Mouse (Mus musculus) ES-E14 (cell line): ENCODE data around the gene Zfp811. TPM values are rescaled to one million over a fixed set of nuclear protein-coding genes. Genes with fewer than 3 reads are reported as not detected.

ENCODE experiments used
- DNase-seq: peaks from one replicate; pipeline ENCODE4 v3.0.0-alpha.2; 2013; ENCODE audit warnings: low read depth, low spot score
- H3K27ac ChIP-seq: 2 replicates; pipeline ENCODE4 v1.5.1; 2012; ENCODE audit warnings: low read depth, mild to moderate bottlenecking, low read length, moderate library complexity, mixed read lengths; ENCODE audit not compliant: poor library complexity, insufficient read depth, severe bottlenecking
- H3K36me3 ChIP-seq: 2 replicates; pipeline ENCODE4 v1.6.1; 2012; ENCODE audit warnings: mild to moderate bottlenecking, low read length, moderate library complexity, mixed read lengths; ENCODE audit not compliant: control insufficient read depth, poor library complexity, insufficient read depth, severe bottlenecking
- H3K4me1 ChIP-seq, 2 experiments: fragments of 150-350 bp in 1 of 2; sonication (generic) in 1 of 2; 2 replicates each; pipeline ENCODE4 v1.6.1; 2012; ENCODE audit warnings: low read length in 2 of 2, mild to moderate bottlenecking in 1 of 2, mixed read lengths in 1 of 2; ENCODE audit not compliant: control insufficient read depth in 2 of 2, insufficient read depth in 2 of 2, poor library complexity in 1 of 2
- H3K4me3 ChIP-seq, 2 experiments: fragments of 150-350 bp in 1 of 2; sonication (generic) in 1 of 2; 2 replicates each; pipeline ENCODE4 v1.5.1; 2012; ENCODE audit warnings: low read length in 2 of 2, low read depth in 1 of 2, mild to moderate bottlenecking in 1 of 2, mixed read lengths in 1 of 2; ENCODE audit not compliant: insufficient read depth in 1 of 2, poor library complexity in 1 of 2, severe bottlenecking in 1 of 2
- H3K9ac ChIP-seq: 2 replicates; pipeline ENCODE4 v1.6.1; 2012; ENCODE audit warnings: low read depth, mild to moderate bottlenecking, low read length, mixed read lengths; ENCODE audit not compliant: poor library complexity, insufficient read depth, severe bottlenecking
- H3K9me3 ChIP-seq: fragments of 150-350 bp; sonication (generic); 2 replicates; pipeline ENCODE4 v1.6.1; 2012; ENCODE audit warnings: low read depth, mild to moderate bottlenecking, low read length; ENCODE audit not compliant: control insufficient read depth, insufficient read depth
- CHD2 ChIP-seq: IDR thresholded peaks from 2 replicates; pipeline ENCODE4 v1.6.1; 2014; ENCODE audit warnings: mild to moderate bottlenecking, low read depth, low read length, inconsistent platforms
- HCFC1 ChIP-seq: IDR thresholded peaks from 2 replicates; pipeline ENCODE4 v1.6.1; 2012; ENCODE audit warnings: low read length, inconsistent platforms, borderline replicate concordance; ENCODE audit not compliant: insufficient read depth
- MAFK ChIP-seq: IDR thresholded peaks from 2 replicates; pipeline ENCODE4 v1.6.1; 2014; ENCODE audit warnings: mild to moderate bottlenecking, low read depth, low read length, inconsistent platforms; ENCODE audit not compliant: insufficient read depth
- ZC3H11A ChIP-seq: IDR thresholded peaks from 2 replicates; pipeline ENCODE4 v1.6.1; 2012; ENCODE audit warnings: low read depth, mild to moderate bottlenecking, inconsistent platforms, low read length, borderline replicate concordance
- ZNF384 ChIP-seq: IDR thresholded peaks from 2 replicates; pipeline ENCODE4 v1.6.1; 2012; ENCODE audit warnings: low read depth, low read length, inconsistent platforms
- in situ Hi-C, 2 experiments: fragments of 600-800 bp; cut with MboI; formaldehyde crosslinking; loops; one replicate each; pipeline ENCODE4 v1.15.1; 2025; ENCODE audit warnings: low sequenced_read_pairs in 2 of 2, inconsistent platforms in 1 of 2; ENCODE audit not compliant: unreplicated experiment in 2 of 2
- total RNA-seq: library from RNA; depleted of rRNA; stranded (reverse); fragments of 300-350 nt; gene quantifications from 2 replicates; pipeline ENCODE4 v1.2.3, GENCODE M21; 2012

Zfp811 gene
- total RNA-seq, 1 experiment = 1.6 TPM

- no peak for TF ChIP-seq CHD2
- no peak overlapping the region for H3K27ac ChIP-seq
- peak overlapping the region in 1 of 2 experiments; percentile 99; a peak in 3 of 4 replicates for H3K4me3 ChIP-seq
- in situ Hi-C loops = no loop called here
- no peak for DNase-seq
- no peaks in the 10 kb centered on the region for H3K9me3 ChIP-seq
- H3K4me1 ChIP-seq = peaks cover 0 to 2% of the 10 kb centered on the region in 2 experiments; a peak in 2 of 4 replicates
- H3K36me3 ChIP-seq = no peaks in the 10 kb centered on the region
- H3K9ac ChIP-seq = no peak overlapping the region
These were observed 20.7 kb upstream of the Zfp811 start for GRCm38 (mm10) chr17:32830418-32830782.

GRCm38 (mm10) chr17:32829540-32830417 is 20.0 kb upstream of the Zfp811 start, which contains the start of gene Zfp799:
Gene Zfp799, minus strand, starts transcription at chr17:32830261.
- TF ChIP-seq MAFK = no peak
- TF ChIP-seq ZNF384 = peak; percentile 93
- no peak for TF ChIP-seq CHD2
- TF ChIP-seq HCFC1 = no peak
- H3K27ac ChIP-seq = peak within 1 kb of the TSS; percentile 32; the same call in 1 of the 2 replicates
- H3K9me3 ChIP-seq = no peaks in the 10 kb centered on the region
- in situ Hi-C loops = no loop called here
- DNase-seq = peak; percentile 48
- peaks cover 0 to 2% of the 10 kb centered on the region in 2 experiments; a peak in 2 of 4 replicates for H3K4me1 ChIP-seq
- H3K9ac ChIP-seq = peak within 1 kb of the TSS; percentile 92
- H3K36me3 ChIP-seq = no peaks in the 10 kb centered on the region
- peak within 1 kb of the TSS; percentile 92 to 99 for H3K4me3 ChIP-seq

- H3K9ac ChIP-seq = no peak overlapping the region
- no peak for DNase-seq
- TF ChIP-seq ZNF384 = no peak
- no peak for TF ChIP-seq HCFC1
- TF ChIP-seq ZC3H11A = no peak
- no peak for TF ChIP-seq MAFK
- no peak for TF ChIP-seq CHD2
- in situ Hi-C loops = no loop called here
- no peak overlapping the region for H3K27ac ChIP-seq
- no peaks in the 10 kb centered on the region for H3K9me3 ChIP-seq
- no peak overlapping the region for H3K4me3 ChIP-seq
- peaks cover 0 to 5% of the 10 kb centered on the region in 2 experiments; a peak in 1 of 4 replicates for H3K4me1 ChIP-seq
- H3K36me3 ChIP-seq = peaks cover 19% of the 10 kb centered on the region
These were observed 6.5 kb upstream of the Zfp811 start for GRCm38 (mm10) chr17:32816074-32816784.

- no peak overlapping the region for H3K9ac ChIP-seq
- no peaks in the 10 kb centered on the region for H3K9me3 ChIP-seq
- in situ Hi-C loops = no loop called here
- H3K36me3 ChIP-seq = peaks cover 7% of the 10 kb centered on the region
- H3K27ac ChIP-seq = no peak overlapping the region
- H3K4me3 ChIP-seq = no peak overlapping the region
- TF ChIP-seq ZNF384 (no peak), CHD2 (no peak), HCFC1 (no peak), MAFK (no peak), ZC3H11A (no peak)
- DNase-seq = no peak
- H3K4me1 ChIP-seq = peaks cover 2 to 7% of the 10 kb centered on the region in 2 experiments; a peak in 1 of 4 replicates
These were observed 4.4 kb upstream of the Zfp811 start for GRCm38 (mm10) chr17:32814136-32814535.
